Mouse (Mus musculus): Measurements from ENCODE around the gene Ksr2. TPM values are rescaled to one million over a fixed set of nuclear protein-coding genes. Genes with fewer than 3 reads are reported as not detected.

The Ksr2 gene
- polyA plus RNA-seq, 1 experiment from 2014 or later: 0.81 TPM

DNA sequence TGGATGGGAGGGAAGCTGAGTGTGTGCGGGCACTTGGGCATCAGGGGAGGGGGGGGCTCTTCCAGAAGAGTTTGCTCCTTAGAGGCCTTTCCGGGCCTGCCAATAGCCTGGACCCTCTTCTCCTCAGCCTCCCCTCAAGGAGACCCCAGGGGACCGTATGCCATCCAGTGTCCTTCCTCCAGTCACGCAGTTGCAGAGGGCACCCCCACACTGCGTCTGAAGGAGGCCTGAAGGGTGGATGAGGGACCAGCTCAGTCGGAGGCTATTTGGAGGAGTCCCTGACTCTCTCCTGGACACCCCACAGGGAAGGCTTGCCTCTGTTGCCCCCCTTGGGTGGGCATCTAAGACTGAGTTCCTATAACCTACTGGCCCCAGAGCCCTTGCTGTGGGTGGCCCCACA is 367.4 kb downstream of the Ksr2 start:
- DNase-seq (ENCODE audit: low spot score) (no peak), ATAC-seq (ENCODE audit: low read depth) (no peak)
- Histone ChIP-seq H3K9me3 (ENCODE audit: control insufficient read depth, low read length) (no peaks in the 10 kb centered on the region), H3K9ac (ENCODE audit: low read depth, low read length) (no peak overlapping the region), H3K36me3 (ENCODE audit: control insufficient read depth, insufficient read depth, low read length) (no peaks in the 10 kb centered on the region), H3K27me3 (replicated peaks; ENCODE audit: control insufficient read depth, insufficient read depth, low read length) (no peaks in the 10 kb centered on the region), H3K4me3 (ENCODE audit: low read depth, low read length) (no peak overlapping the region), H3K27ac (replicated peaks; ENCODE audit: low read depth, low read length) (no peak overlapping the region), H3K4me1 (ENCODE audit: control insufficient read depth, insufficient read depth, low read length) (peaks cover 10% of the 10 kb centered on the region), H3K4me2 (ENCODE audit: low read depth, low read length) (peak overlapping the region; percentile 34; the same call in 1 of the 2 replicates)
- 31% methylated on average over 3 of the region's 6 CpGs for WGBS

DNA sequence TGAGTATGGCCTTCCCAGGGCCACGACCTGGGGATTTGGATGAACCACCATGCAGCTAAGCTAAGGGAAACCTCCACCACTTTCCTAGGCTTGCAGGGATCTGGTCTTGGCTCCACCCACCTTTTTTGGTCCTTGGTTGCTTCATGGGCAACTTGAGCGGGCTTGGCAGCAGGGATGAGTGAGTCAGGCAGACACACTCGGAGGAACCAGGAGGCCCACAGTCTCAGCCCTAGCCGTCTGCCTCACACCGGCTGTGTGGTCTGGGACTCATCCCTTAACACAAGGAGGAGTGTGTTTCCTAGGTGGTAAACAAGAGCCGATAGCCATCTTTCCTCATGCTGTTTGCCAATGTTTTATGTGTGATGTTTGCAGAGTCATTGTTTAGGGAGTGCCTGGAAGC is 376.3 kb downstream of the Ksr2 start:
- no peaks in the 10 kb centered on the region for H3K9me3 ChIP-seq (ENCODE audit: control insufficient read depth, low read length)

DNA sequence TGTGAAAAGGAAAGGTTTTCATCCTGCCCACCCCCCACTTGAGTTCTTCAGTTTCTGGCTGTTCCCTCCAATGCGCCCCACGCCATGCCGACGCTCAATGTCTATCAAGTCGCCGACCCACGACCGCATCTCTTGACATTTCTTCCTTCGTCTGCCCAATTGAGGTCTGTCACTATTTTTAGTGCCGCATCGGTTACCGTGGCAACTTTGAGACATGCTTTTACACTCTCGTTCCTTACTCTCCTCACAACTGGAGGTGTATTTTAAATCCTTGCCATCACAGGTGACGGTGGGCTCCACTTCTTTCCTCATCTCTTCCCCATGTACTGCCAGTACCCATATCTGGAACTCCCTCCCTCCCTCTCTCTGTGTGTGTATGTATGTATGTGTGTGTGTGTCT is 378.1 kb downstream of the Ksr2 start:
- no peak overlapping the region for H3K9ac ChIP-seq (ENCODE audit: low read depth, low read length)
- no peak for ATAC-seq (ENCODE audit: low read depth)
- H3K4me3 ChIP-seq (ENCODE audit: low read depth, low read length): no peak overlapping the region
- no peaks in the 10 kb centered on the region for H3K27me3 ChIP-seq (replicated peaks; ENCODE audit: control insufficient read depth, insufficient read depth, low read length)
- H3K27ac ChIP-seq (replicated peaks; ENCODE audit: low read depth, low read length): no peak overlapping the region
- no peak overlapping the region for H3K4me2 ChIP-seq (ENCODE audit: low read depth, low read length)
- 85% methylated on average over 14 of the region's 14 CpGs for WGBS
- H3K9me3 ChIP-seq (ENCODE audit: control insufficient read depth, low read length): no peaks in the 10 kb centered on the region
- no peak for DNase-seq (ENCODE audit: low spot score)
- no peaks in the 10 kb centered on the region for H3K4me1 ChIP-seq (ENCODE audit: control insufficient read depth, insufficient read depth, low read length)
- H3K36me3 ChIP-seq (ENCODE audit: control insufficient read depth, insufficient read depth, low read length): no peaks in the 10 kb centered on the region

More for the DNA sequence above, 376.3 kb downstream of the Ksr2 start:
- no peaks in the 10 kb centered on the region for H3K4me1 ChIP-seq (ENCODE audit: control insufficient read depth, insufficient read depth, low read length)
- no peak overlapping the region for H3K27ac ChIP-seq (replicated peaks; ENCODE audit: low read depth, low read length)
- H3K27me3 ChIP-seq (replicated peaks; ENCODE audit: control insufficient read depth, insufficient read depth, low read length): no peaks in the 10 kb centered on the region
- no peak overlapping the region for H3K4me2 ChIP-seq (ENCODE audit: low read depth, low read length)
- DNase-seq (ENCODE audit: low spot score) (no peak), ATAC-seq (ENCODE audit: low read depth) (no peak)
- 66% methylated on average over 6 of the region's 6 CpGs for WGBS
- no peak overlapping the region for H3K9ac ChIP-seq (ENCODE audit: low read depth, low read length)
- no peak overlapping the region for H3K4me3 ChIP-seq (ENCODE audit: low read depth, low read length)
- H3K36me3 ChIP-seq (ENCODE audit: control insufficient read depth, insufficient read depth, low read length): no peaks in the 10 kb centered on the region

DNA sequence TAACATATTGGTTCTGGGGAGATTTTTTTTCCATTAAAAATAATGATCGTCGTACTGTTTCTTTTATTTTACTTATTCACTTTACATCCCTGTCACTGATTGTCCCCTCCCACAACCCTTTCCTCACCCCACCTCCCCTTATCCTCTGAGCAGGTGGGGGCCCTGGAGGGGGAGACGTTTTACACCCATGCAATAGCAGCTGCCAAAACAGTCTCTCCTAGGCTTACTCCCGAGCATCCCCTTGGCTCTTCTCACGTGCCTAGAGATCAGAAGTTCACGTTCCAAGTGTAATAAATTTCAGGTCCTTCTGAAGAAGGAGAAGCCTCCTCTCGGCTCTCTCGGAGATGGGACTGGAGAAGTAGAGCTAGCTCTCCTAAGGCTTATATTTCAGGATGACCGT is 387.0 kb downstream of the Ksr2 start:
- Histone ChIP-seq H3K36me3 (ENCODE audit: control insufficient read depth, insufficient read depth, low read length) (no peaks in the 10 kb centered on the region), H3K4me1 (ENCODE audit: control insufficient read depth, insufficient read depth, low read length) (0 out of 2 replicates have a peak, but pooled peaks cover 7% of the 10 kb centered on the region), H3K4me2 (ENCODE audit: low read depth, low read length) (no peak overlapping the region), H3K9ac (ENCODE audit: low read depth, low read length) (no peak overlapping the region), H3K4me3 (ENCODE audit: low read depth, low read length) (no peak overlapping the region), H3K27me3 (replicated peaks; ENCODE audit: control insufficient read depth, insufficient read depth, low read length) (no peaks in the 10 kb centered on the region), H3K27ac (replicated peaks; ENCODE audit: low read depth, low read length) (no peak overlapping the region), H3K9me3 (ENCODE audit: control insufficient read depth, low read length) (no peaks in the 10 kb centered on the region)
- no peak for ATAC-seq (ENCODE audit: low read depth)
- DNase-seq (ENCODE audit: low spot score): no peak
- 55% methylated on average over 9 of the region's 9 CpGs for WGBS

DNA sequence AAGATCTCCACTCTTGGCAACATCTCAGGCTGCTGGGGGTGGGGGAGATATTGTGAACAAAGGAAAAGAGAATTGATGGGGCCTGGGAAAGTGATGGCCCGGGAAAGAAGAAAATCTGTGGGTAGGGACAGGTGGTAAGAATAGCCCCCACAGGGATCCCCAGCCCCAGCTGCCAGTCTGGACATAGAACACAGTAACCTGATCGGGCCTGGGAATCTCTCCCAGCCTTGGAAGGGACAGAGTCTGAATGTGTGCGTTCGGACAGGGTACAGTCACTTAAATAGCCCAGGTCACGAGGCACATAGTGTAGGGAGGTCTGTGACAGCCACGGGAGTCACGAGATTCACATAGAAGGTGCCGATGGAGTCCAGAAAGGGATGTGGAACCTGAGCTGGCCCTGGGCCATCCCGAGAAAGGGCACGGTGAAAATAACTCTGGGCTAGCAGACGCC is 388.3 kb downstream of the Ksr2 start:
- DNase-seq (ENCODE audit: low spot score): peak; percentile 34
- Histone ChIP-seq H3K9me3 (ENCODE audit: control insufficient read depth, low read length) (no peaks in the 10 kb centered on the region), H3K4me1 (ENCODE audit: control insufficient read depth, insufficient read depth, low read length) (0 out of 2 replicates have a peak, but pooled peaks cover 7% of the 10 kb centered on the region), H3K4me2 (ENCODE audit: low read depth, low read length) (no peak overlapping the region), H3K9ac (ENCODE audit: low read depth, low read length) (no peak overlapping the region), H3K27me3 (replicated peaks; ENCODE audit: control insufficient read depth, insufficient read depth, low read length) (no peaks in the 10 kb centered on the region), H3K27ac (replicated peaks; ENCODE audit: low read depth, low read length) (no peak overlapping the region), H3K4me3 (ENCODE audit: low read depth, low read length) (no peak overlapping the region), H3K36me3 (ENCODE audit: control insufficient read depth, insufficient read depth, low read length) (no peaks in the 10 kb centered on the region)
- ATAC-seq (ENCODE audit: low read depth): peak; percentile 67
- WGBS: 80% methylated on average over 11 of the region's 11 CpGs

DNA sequence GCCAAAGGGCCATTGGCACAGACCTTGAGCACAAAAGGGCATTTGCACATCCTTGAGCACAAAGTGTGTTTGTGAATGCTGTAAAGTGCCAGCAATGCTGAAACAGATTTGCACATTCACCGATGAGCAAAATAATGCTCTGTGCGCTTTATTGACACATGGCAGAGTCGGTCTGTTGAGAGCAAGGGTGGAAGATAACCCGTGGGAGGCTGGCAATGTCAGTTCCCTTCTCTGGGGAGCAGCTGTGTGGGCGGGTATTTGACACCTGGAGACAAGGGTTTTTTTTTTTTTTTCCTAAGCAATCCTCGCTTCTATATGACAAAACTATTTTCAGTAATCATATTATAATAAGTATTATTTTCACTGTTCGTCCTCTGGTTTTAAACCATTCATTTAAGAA is 389.8 kb downstream of the Ksr2 start:
- ATAC-seq (ENCODE audit: low read depth): no peak
- no peaks in the 10 kb centered on the region for H3K36me3 ChIP-seq (ENCODE audit: control insufficient read depth, insufficient read depth, low read length)
- H3K4me1 ChIP-seq (ENCODE audit: control insufficient read depth, insufficient read depth, low read length): 0 out of 2 replicates have a peak, but pooled peaks cover 7% of the 10 kb centered on the region
- H3K9ac ChIP-seq (ENCODE audit: low read depth, low read length): no peak overlapping the region
- 62% methylated on average over 7 of the region's 7 CpGs for WGBS
- no peak overlapping the region for H3K27ac ChIP-seq (replicated peaks; ENCODE audit: low read depth, low read length)
- H3K27me3 ChIP-seq (replicated peaks; ENCODE audit: control insufficient read depth, insufficient read depth, low read length): no peaks in the 10 kb centered on the region
- no peak overlapping the region for H3K4me2 ChIP-seq (ENCODE audit: low read depth, low read length)
- DNase-seq (ENCODE audit: low spot score): peak; percentile 41
- no peaks in the 10 kb centered on the region for H3K9me3 ChIP-seq (ENCODE audit: control insufficient read depth, low read length)
- H3K4me3 ChIP-seq (ENCODE audit: low read depth, low read length): no peak overlapping the region

DNA sequence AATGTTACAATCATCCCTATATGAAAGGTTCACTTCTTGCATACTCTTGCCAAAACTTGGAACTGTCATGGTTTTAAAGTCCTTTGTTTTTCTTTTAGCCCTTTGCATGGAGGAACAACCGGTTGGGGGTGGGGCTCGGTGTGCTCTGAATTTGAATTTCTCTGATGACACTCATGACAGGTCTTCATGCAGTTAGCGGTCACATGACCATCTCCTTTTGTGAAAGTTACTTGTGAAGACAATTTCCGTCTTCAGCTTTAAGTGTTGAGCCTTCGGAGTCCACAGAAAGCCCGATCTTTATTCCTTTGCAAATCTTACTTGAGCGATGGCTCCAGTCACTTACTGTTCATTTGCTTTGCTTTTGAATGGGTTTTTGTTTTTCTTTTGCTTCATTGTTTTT is 397.1 kb downstream of the Ksr2 start:
- H3K4me3 ChIP-seq (ENCODE audit: low read depth, low read length): no peak overlapping the region
- H3K36me3 ChIP-seq (ENCODE audit: control insufficient read depth, insufficient read depth, low read length): no peaks in the 10 kb centered on the region
- no peaks in the 10 kb centered on the region for H3K9me3 ChIP-seq (ENCODE audit: control insufficient read depth, low read length)
- no peaks in the 10 kb centered on the region for H3K4me1 ChIP-seq (ENCODE audit: control insufficient read depth, insufficient read depth, low read length)
- H3K27me3 ChIP-seq (replicated peaks; ENCODE audit: control insufficient read depth, insufficient read depth, low read length): no peaks in the 10 kb centered on the region
- ATAC-seq (ENCODE audit: low read depth) (no peak), DNase-seq (ENCODE audit: low spot score) (no peak)
- H3K4me2 ChIP-seq (ENCODE audit: low read depth, low read length): no peak overlapping the region
- WGBS: 83% methylated on average over 7 of the region's 7 CpGs
- no peak overlapping the region for H3K9ac ChIP-seq (ENCODE audit: low read depth, low read length)
- no peak overlapping the region for H3K27ac ChIP-seq (replicated peaks; ENCODE audit: low read depth, low read length)

DNA sequence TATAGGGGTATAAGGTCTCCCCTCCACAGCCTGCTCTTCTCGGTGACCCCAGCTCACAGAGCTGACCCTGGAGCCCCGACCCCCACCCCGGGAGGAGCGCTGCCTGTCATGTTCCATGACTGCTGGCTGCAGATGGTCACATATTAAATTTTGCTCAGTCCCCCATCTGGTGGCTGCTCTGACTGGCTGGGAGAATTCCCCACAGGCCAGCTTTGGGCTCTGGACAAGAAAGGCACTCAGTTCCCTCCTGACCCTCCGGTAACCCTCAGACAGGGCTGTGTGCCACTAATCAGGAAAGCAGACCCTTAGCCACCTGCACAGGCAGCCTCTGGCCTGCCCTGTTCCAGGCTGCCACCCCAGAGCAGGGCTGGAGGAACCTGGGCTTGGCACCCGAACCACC is 405.0 kb downstream of the Ksr2 start:
- H3K36me3 ChIP-seq (ENCODE audit: control insufficient read depth, insufficient read depth, low read length): no peaks in the 10 kb centered on the region
- H3K27ac ChIP-seq (replicated peaks; ENCODE audit: low read depth, low read length): no peak overlapping the region
- no peak for ATAC-seq (ENCODE audit: low read depth)
- no peak overlapping the region for H3K4me3 ChIP-seq (ENCODE audit: low read depth, low read length)
- no peak for DNase-seq (ENCODE audit: low spot score)
- WGBS: 71% methylated on average over 6 of the region's 6 CpGs
- no peak overlapping the region for H3K4me2 ChIP-seq (ENCODE audit: low read depth, low read length)
- H3K9me3 ChIP-seq (ENCODE audit: control insufficient read depth, low read length): no peaks in the 10 kb centered on the region
- H3K27me3 ChIP-seq (replicated peaks; ENCODE audit: control insufficient read depth, insufficient read depth, low read length): no peaks in the 10 kb centered on the region
- no peak overlapping the region for H3K9ac ChIP-seq (ENCODE audit: low read depth, low read length)
- H3K4me1 ChIP-seq (ENCODE audit: control insufficient read depth, insufficient read depth, low read length): no peaks in the 10 kb centered on the region

DNA sequence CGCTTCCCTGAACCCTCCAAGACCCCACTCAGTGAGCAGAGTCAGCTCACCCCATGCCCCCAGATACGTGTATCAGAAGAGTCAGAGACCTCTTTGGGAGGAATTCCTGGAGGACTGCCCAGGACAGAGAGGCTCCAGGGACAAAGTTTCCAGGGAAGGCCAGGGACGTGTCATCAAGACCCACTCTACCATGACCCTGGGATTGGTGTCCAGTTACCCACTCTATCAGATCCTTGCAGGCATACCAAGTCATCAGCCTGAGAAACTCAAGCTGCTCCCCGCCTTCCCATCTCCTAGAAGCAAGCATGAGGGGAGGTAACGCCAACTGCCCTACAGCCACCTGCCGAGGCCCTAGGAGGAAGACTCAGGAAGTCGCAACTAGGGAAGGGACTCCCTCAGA is 406.6 kb downstream of the Ksr2 start:
- H3K4me1 ChIP-seq (ENCODE audit: control insufficient read depth, insufficient read depth, low read length): no peaks in the 10 kb centered on the region
- H3K9ac ChIP-seq (ENCODE audit: low read depth, low read length): no peak overlapping the region
- no peaks in the 10 kb centered on the region for H3K36me3 ChIP-seq (ENCODE audit: control insufficient read depth, insufficient read depth, low read length)
- ATAC-seq (ENCODE audit: low read depth): no peak
- no peak overlapping the region for H3K4me3 ChIP-seq (ENCODE audit: low read depth, low read length)
- H3K9me3 ChIP-seq (ENCODE audit: control insufficient read depth, low read length): no peaks in the 10 kb centered on the region
- 69% methylated on average over 7 of the region's 7 CpGs for WGBS
- no peaks in the 10 kb centered on the region for H3K27me3 ChIP-seq (replicated peaks; ENCODE audit: control insufficient read depth, insufficient read depth, low read length)
- no peak overlapping the region for H3K27ac ChIP-seq (replicated peaks; ENCODE audit: low read depth, low read length)
- H3K4me2 ChIP-seq (ENCODE audit: low read depth, low read length): no peak overlapping the region
- no peak for DNase-seq (ENCODE audit: low spot score)

Measured in embryonic facial prominence, embryonic 14.5 days (tissue).